Mouse (Mus musculus): ENCODE measurements around the gene Aff3. TPM values are rescaled to one million over a fixed set of nuclear protein-coding genes. Genes with fewer than 3 reads are reported as not detected.
A peak's percentile ranks its signal among the peaks of the same experiment; 100 is the strongest.

The Aff3 gene
- polyA plus RNA-seq, 1 experiment from 2014 or later = 13.8 TPM

- no peak overlapping the region for H3K4me3 ChIP-seq (ENCODE audit: low read depth, low read length)
- H3K9ac ChIP-seq (ENCODE audit: low read depth, low read length) = no peak overlapping the region
- H3K9me3 ChIP-seq (ENCODE audit: control insufficient read depth, low read length) = no peaks in the 10 kb centered on the region
- DNase-seq (ENCODE audit: low spot score) (no peak), ATAC-seq (ENCODE audit: low read depth) (no peak)
- no peaks in the 10 kb centered on the region for H3K27me3 ChIP-seq (replicated peaks; ENCODE audit: control insufficient read depth, insufficient read depth, low read length)
- H3K36me3 ChIP-seq (ENCODE audit: control insufficient read depth, insufficient read depth, low read length) = no peaks in the 10 kb centered on the region; the same call in 1 of the 2 replicates
- WGBS = 88% methylated on average over 11 of the region's 11 CpGs
- H3K4me2 ChIP-seq (ENCODE audit: low read depth, low read length) = no peak overlapping the region
- H3K4me1 ChIP-seq (ENCODE audit: control insufficient read depth, insufficient read depth, low read length) = peaks cover 8% of the 10 kb centered on the region
- no peak overlapping the region for H3K27ac ChIP-seq (replicated peaks; ENCODE audit: low read depth, low read length)
Measured at GRCm38 (mm10) chr1:38251448-38251847, 413.3 kb downstream of the Aff3 start.

- no peaks in the 10 kb centered on the region for H3K9me3 ChIP-seq (ENCODE audit: control insufficient read depth, low read length)
- DNase-seq (ENCODE audit: low spot score) = no peak
- no peak overlapping the region for H3K9ac ChIP-seq (ENCODE audit: low read depth, low read length)
- no peaks in the 10 kb centered on the region for H3K27me3 ChIP-seq (replicated peaks; ENCODE audit: control insufficient read depth, insufficient read depth, low read length)
- no peaks in the 10 kb centered on the region for H3K36me3 ChIP-seq (ENCODE audit: control insufficient read depth, insufficient read depth, low read length)
- H3K4me2 ChIP-seq (ENCODE audit: low read depth, low read length) = no peak overlapping the region
- no peak for ATAC-seq (ENCODE audit: low read depth)
- no peak overlapping the region for H3K4me3 ChIP-seq (ENCODE audit: low read depth, low read length)
- no peak overlapping the region for H3K27ac ChIP-seq (replicated peaks; ENCODE audit: low read depth, low read length)
- peaks cover 8% of the 10 kb centered on the region for H3K4me1 ChIP-seq (ENCODE audit: control insufficient read depth, insufficient read depth, low read length)
- WGBS = 62% methylated on average over 3 of the region's 3 CpGs
Measured at GRCm38 (mm10) chr1:38250246-38250645, 414.5 kb downstream of the Aff3 start.

GRCm38 (mm10) chr1:38249561-38249960 is 415.2 kb downstream of the Aff3 start:
- H3K4me3 ChIP-seq (ENCODE audit: low read depth, low read length) = no peak overlapping the region
- no peak overlapping the region for H3K27ac ChIP-seq (replicated peaks; ENCODE audit: low read depth, low read length)
- DNase-seq (ENCODE audit: low spot score) (no peak), ATAC-seq (ENCODE audit: low read depth) (no peak)
- WGBS = 78% methylated on average over 7 of the region's 7 CpGs
- H3K4me1 ChIP-seq (ENCODE audit: control insufficient read depth, insufficient read depth, low read length) = peaks cover 8% of the 10 kb centered on the region
- no peaks in the 10 kb centered on the region for H3K9me3 ChIP-seq (ENCODE audit: control insufficient read depth, low read length)
- no peaks in the 10 kb centered on the region for H3K27me3 ChIP-seq (replicated peaks; ENCODE audit: control insufficient read depth, insufficient read depth, low read length)
- H3K36me3 ChIP-seq (ENCODE audit: control insufficient read depth, insufficient read depth, low read length) = no peaks in the 10 kb centered on the region
- no peak overlapping the region for H3K4me2 ChIP-seq (ENCODE audit: low read depth, low read length)
- H3K9ac ChIP-seq (ENCODE audit: low read depth, low read length) = no peak overlapping the region

- Histone ChIP-seq H3K9me3 (ENCODE audit: control insufficient read depth, low read length) (no peaks in the 10 kb centered on the region), H3K4me1 (ENCODE audit: control insufficient read depth, insufficient read depth, low read length) (peaks cover 8% of the 10 kb centered on the region), H3K4me2 (ENCODE audit: low read depth, low read length) (no peak overlapping the region), H3K4me3 (ENCODE audit: low read depth, low read length) (no peak overlapping the region), H3K27me3 (replicated peaks; ENCODE audit: control insufficient read depth, insufficient read depth, low read length) (no peaks in the 10 kb centered on the region), H3K27ac (replicated peaks; ENCODE audit: low read depth, low read length) (no peak overlapping the region), H3K36me3 (ENCODE audit: control insufficient read depth, insufficient read depth, low read length) (no peaks in the 10 kb centered on the region), H3K9ac (ENCODE audit: low read depth, low read length) (0 out of 2 replicates have a peak overlapping the region, but pooled peaks have one; percentile 4)
- WGBS = 31% methylated on average over 9 of the region's 9 CpGs
- ATAC-seq (ENCODE audit: low read depth) = no peak
- no peak for DNase-seq (ENCODE audit: low spot score)
Measured at GRCm38 (mm10) chr1:38248027-38248426, 416.7 kb downstream of the Aff3 start.

GRCm38 (mm10) chr1:38242559-38242958 is 422.2 kb downstream of the Aff3 start:
- Histone ChIP-seq H3K4me3 (ENCODE audit: low read depth, low read length) (no peak overlapping the region), H3K27me3 (replicated peaks; ENCODE audit: control insufficient read depth, insufficient read depth, low read length) (no peaks in the 10 kb centered on the region), H3K4me1 (ENCODE audit: control insufficient read depth, insufficient read depth, low read length) (peaks cover 10% of the 10 kb centered on the region; the same call in 1 of the 2 replicates), H3K9ac (ENCODE audit: low read depth, low read length) (no peak overlapping the region), H3K27ac (replicated peaks; ENCODE audit: low read depth, low read length) (no peak overlapping the region), H3K4me2 (ENCODE audit: low read depth, low read length) (no peak overlapping the region), H3K9me3 (ENCODE audit: control insufficient read depth, low read length) (no peaks in the 10 kb centered on the region), H3K36me3 (ENCODE audit: control insufficient read depth, insufficient read depth, low read length) (no peaks in the 10 kb centered on the region)
- peak; percentile 39 for DNase-seq (ENCODE audit: low spot score)
- ATAC-seq (ENCODE audit: low read depth) = no peak
- 48% methylated on average over 4 of the region's 4 CpGs for WGBS

GRCm38 (mm10) chr1:38241801-38242200 is 423.0 kb downstream of the Aff3 start:
- H3K4me2 ChIP-seq (ENCODE audit: low read depth, low read length) = no peak overlapping the region
- no peaks in the 10 kb centered on the region for H3K9me3 ChIP-seq (ENCODE audit: control insufficient read depth, low read length)
- H3K27me3 ChIP-seq (replicated peaks; ENCODE audit: control insufficient read depth, insufficient read depth, low read length) = no peaks in the 10 kb centered on the region
- H3K36me3 ChIP-seq (ENCODE audit: control insufficient read depth, insufficient read depth, low read length) = no peaks in the 10 kb centered on the region
- no peak overlapping the region for H3K9ac ChIP-seq (ENCODE audit: low read depth, low read length)
- no peak overlapping the region for H3K4me3 ChIP-seq (ENCODE audit: low read depth, low read length)
- H3K27ac ChIP-seq (replicated peaks; ENCODE audit: low read depth, low read length) = no peak overlapping the region; the same call in 1 of the 2 replicates
- no peak for DNase-seq (ENCODE audit: low spot score)
- ATAC-seq (ENCODE audit: low read depth) = no peak
- 74% methylated on average over 4 of the region's 4 CpGs for WGBS
- peaks cover 10% of the 10 kb centered on the region; the same call in 1 of the 2 replicates for H3K4me1 ChIP-seq (ENCODE audit: control insufficient read depth, insufficient read depth, low read length)

- ATAC-seq (ENCODE audit: low read depth) (no peak), DNase-seq (ENCODE audit: low spot score) (no peak)
- Histone ChIP-seq H3K27me3 (replicated peaks; ENCODE audit: control insufficient read depth, insufficient read depth, low read length) (no peaks in the 10 kb centered on the region), H3K4me1 (ENCODE audit: control insufficient read depth, insufficient read depth, low read length) (peaks cover 10% of the 10 kb centered on the region; the same call in 1 of the 2 replicates), H3K9ac (ENCODE audit: low read depth, low read length) (no peak overlapping the region), H3K4me2 (ENCODE audit: low read depth, low read length) (no peak overlapping the region), H3K36me3 (ENCODE audit: control insufficient read depth, insufficient read depth, low read length) (no peaks in the 10 kb centered on the region), H3K4me3 (ENCODE audit: low read depth, low read length) (no peak overlapping the region), H3K27ac (replicated peaks; ENCODE audit: low read depth, low read length) (no peak overlapping the region), H3K9me3 (ENCODE audit: control insufficient read depth, low read length) (no peaks in the 10 kb centered on the region)
- 77% methylated on average over 6 of the region's 6 CpGs for WGBS
Measured at GRCm38 (mm10) chr1:38241221-38241666, 423.5 kb downstream of the Aff3 start.

GRCm38 (mm10) chr1:38240438-38241220 is 424.1 kb downstream of the Aff3 start:
- DNase-seq (ENCODE audit: low spot score) (no peak), ATAC-seq (ENCODE audit: low read depth) (no peak)
- Histone ChIP-seq H3K4me3 (ENCODE audit: low read depth, low read length) (no peak overlapping the region), H3K27ac (replicated peaks; ENCODE audit: low read depth, low read length) (no peak overlapping the region), H3K36me3 (ENCODE audit: control insufficient read depth, insufficient read depth, low read length) (no peaks in the 10 kb centered on the region), H3K4me2 (ENCODE audit: low read depth, low read length) (no peak overlapping the region), H3K27me3 (replicated peaks; ENCODE audit: control insufficient read depth, insufficient read depth, low read length) (no peaks in the 10 kb centered on the region), H3K4me1 (ENCODE audit: control insufficient read depth, insufficient read depth, low read length) (peaks cover 10% of the 10 kb centered on the region; the same call in 1 of the 2 replicates), H3K9ac (ENCODE audit: low read depth, low read length) (no peak overlapping the region), H3K9me3 (ENCODE audit: control insufficient read depth, low read length) (no peaks in the 10 kb centered on the region)
- 88% methylated on average over 9 of the region's 9 CpGs for WGBS

GRCm38 (mm10) chr1:38239516-38239915 is 425.2 kb downstream of the Aff3 start:
- ATAC-seq (ENCODE audit: low read depth) (no peak), DNase-seq (ENCODE audit: low spot score) (no peak)
- Histone ChIP-seq H3K4me1 (ENCODE audit: control insufficient read depth, insufficient read depth, low read length) (peaks cover 10% of the 10 kb centered on the region; the same call in 1 of the 2 replicates), H3K36me3 (ENCODE audit: control insufficient read depth, insufficient read depth, low read length) (no peaks in the 10 kb centered on the region), H3K27ac (replicated peaks; ENCODE audit: low read depth, low read length) (no peak overlapping the region), H3K9me3 (ENCODE audit: control insufficient read depth, low read length) (no peaks in the 10 kb centered on the region), H3K4me3 (ENCODE audit: low read depth, low read length) (no peak overlapping the region), H3K27me3 (replicated peaks; ENCODE audit: control insufficient read depth, insufficient read depth, low read length) (no peaks in the 10 kb centered on the region), H3K4me2 (ENCODE audit: low read depth, low read length) (no peak overlapping the region), H3K9ac (ENCODE audit: low read depth, low read length) (no peak overlapping the region)
- 92% methylated on average over 16 of the region's 16 CpGs for WGBS

Data from embryonic facial prominence, embryonic 14.5 days (tissue).